Mouse (Mus musculus): ENCODE measurements around the gene Pbrm1.

DNA sequence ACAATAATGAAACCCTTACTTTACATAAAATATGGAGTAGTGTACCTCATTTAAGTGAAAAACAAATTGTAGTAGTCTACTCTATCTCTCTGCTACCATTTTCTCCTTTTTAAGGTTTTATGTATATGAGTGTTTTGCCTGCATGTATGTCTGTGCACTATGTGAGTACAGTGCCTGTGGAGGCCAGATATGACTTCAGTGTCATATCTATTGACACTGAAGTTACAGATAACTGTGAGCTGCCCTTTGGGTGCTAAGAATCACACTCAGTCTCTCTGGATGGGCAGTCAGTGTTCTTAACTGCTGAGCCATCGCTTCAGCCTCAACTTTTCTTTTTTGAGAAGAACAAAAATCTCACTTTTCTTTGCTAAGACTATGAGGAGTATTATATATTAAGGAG, 26.9 kb downstream of the Pbrm1 start:
- no peak for TF ChIP-seq POLR2A (IDR thresholded peaks at IDR 0.05; ENCODE audit: low read depth, low read length)
- no peak for TF ChIP-seq CTCF (IDR thresholded peaks at IDR 0.05; ENCODE audit: extremely low read depth, insufficient read length, insufficient replicate concordance, low read depth, low read length)

Data from small intestine, adult 2 months (tissue).